Mouse (Mus musculus) ES-CJ7 (cell line): Measurements from ENCODE around the gene Arhgap29.

ENCODE experiments used
- DNase-seq: peaks from one replicate; pipeline ENCODE4 v3.0.0; 2011; ENCODE audit warnings: low read depth, low spot score

Gene Arhgap29

GRCm38 (mm10) chr3:122064556-122065410 lies 112.4 kb downstream of the Arhgap29 start:
- DNase-seq: no peak
